Mouse (Mus musculus) gastrocnemius, adult 18-20 months (tissue): Measurements from ENCODE around the gene Gfm2. TPM values are rescaled to one million over a fixed set of nuclear protein-coding genes. Genes with fewer than 3 reads are reported as not detected.
"Not testable (repeated sequence)": the region's sequence is repeated elsewhere in the genome, so short reads cannot be mapped to it uniquely, and the experiment has no call there.

Source experiments
- DNase-seq: peaks from one replicate; pipeline ENCODE4 v3.0.0; 2021; ENCODE audit warnings: low spot score
- long read RNA-seq, 2 experiments: library from polyadenylated mRNA; stranded (forward); transcript quantifications; one replicate each; pipeline ENCODE4 v2.0.0; 2021
- total RNA-seq, 2 experiments: library from RNA; stranded (reverse); gene quantifications; 2 replicates each; pipeline ENCODE4 v1.2.3; 2021

Gene Gfm2
- total RNA-seq: 10 to 100 TPM; 48.7 to 49.3 TPM
- long read RNA-seq, experiment 1, transcript Gfm2-208 (21 exons, 3,157 nt): major isoform, 34 of 67 reads
- long read RNA-seq, experiment 1, partial matches to known transcripts: 2 of 67 reads
- long read RNA-seq, experiment 1, other reads (novel, unspliced or antisense): 28 of 67 reads
- long read RNA-seq, experiment 2, transcript Gfm2-208 (21 exons, 3,157 nt): major isoform, 13 of 28 reads
- long read RNA-seq, experiment 2, partial matches to known transcripts: 0 of 28 reads
- long read RNA-seq, experiment 2, other reads (novel, unspliced or antisense): 14 of 28 reads

DNA sequence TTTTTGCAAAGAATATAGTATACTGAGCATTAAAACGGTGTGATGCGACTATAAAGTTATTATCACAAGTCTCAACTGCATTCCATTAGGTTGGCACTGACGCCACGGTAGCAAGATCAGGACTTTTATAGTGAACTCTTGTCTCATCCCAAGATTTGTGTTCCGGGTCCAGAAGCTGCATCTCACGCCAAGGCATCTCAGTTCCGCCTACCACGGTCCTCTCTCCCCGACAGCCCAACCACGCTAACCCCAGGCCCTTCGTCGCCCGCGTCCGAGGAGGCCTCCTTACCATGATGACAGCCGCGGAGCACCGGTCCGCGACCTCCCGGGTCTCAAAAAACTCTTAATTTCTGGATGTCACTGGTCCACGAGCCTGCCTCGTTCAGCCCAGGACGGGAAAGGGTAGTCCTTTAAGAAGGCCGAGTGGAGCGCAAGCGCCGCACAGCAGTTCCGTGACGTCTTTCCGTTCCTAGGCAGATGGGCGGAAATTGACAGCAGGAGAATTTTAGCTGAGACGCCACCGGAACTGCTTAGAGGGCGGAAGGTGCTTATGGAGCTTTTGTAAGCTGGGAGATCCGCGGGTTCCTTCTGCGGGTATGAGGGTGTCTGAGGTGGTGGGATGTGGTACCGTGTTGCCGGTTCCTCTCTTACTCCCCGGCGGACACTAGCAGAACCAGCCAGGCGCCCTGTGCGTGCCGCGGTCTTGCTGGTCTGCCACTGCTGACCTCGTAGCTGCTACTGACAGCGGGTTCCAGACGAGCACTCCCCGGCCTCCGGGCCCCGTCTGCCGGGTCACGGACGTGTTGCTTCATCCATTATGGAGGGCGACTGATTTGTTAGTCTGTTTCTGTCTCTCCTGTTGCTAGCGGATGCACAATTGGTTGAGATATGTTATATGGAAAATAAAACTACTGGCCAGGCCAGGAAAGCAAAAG lies at the start of gene Gfm2, which contains the start of gene Nsa2:
Gene Gfm2, plus strand, starts transcription at position 472 of the 935 bp plus-strand sequence.
Gene Nsa2, minus strand, starts transcription at position 472 of the 935 bp plus-strand sequence.
- DNase-seq: peak; percentile 91

GRCm38 (mm10) chr13:97088183-97088582 lies 49.6 kb upstream of the Gfm2 start:
- DNase-seq: no peak

GRCm38 (mm10) chr13:97095726-97096125 lies 42.0 kb upstream of the Gfm2 start:
- DNase-seq: no peak

GRCm38 (mm10) chr13:97099187-97099852 lies 38.4 kb upstream of the Gfm2 start, which contains the start of gene Gm6169:
TSS of gene Gm6169 (minus strand) at chr13:97099237.
- DNase-seq: no peak

DNA sequence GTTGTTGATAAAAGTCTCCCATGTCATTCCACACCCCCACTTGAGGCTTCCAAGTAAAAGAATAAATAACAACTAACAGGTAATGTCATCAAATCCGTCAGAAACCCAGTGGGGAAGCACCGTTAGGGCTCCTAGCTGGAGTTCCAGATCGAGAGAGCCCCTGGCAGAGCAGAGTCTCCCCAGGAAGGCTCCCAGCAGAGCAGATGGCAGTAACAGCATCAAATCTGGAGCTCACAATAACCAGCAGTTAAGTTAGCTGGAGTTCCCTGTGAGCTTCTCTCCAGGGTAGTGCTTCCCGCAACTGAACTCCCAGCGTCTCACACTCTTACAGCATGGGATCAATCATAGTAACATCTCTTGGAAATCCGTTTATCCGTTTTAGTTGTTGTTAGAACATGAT lies 32.7 kb upstream of the Gfm2 start:
- DNase-seq: no peak

GRCm38 (mm10) chr13:97107721-97108120 lies 30.0 kb upstream of the Gfm2 start:
- DNase-seq: not testable (repeated sequence)

DNA sequence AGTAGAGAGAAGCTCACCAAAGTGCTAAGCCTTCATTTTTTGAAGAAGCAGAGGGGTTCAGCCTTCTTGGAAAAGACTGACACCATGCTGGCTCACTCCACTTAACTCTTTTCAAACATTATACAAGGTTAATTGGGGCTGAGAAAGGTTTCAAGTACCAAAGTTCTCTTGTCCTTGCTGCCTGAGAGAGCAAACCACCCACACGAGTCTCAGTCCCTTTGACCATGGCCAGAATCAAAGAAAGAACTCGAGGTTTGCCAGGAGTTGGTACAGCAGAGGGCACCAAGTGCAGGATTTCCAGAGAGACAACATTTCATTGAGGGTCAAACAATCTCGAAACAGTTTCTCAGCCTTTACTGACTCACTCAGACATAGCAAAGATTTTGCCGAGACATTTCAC lies 28.7 kb upstream of the Gfm2 start:
- no peak for DNase-seq

GRCm38 (mm10) chr13:97121341-97121740 lies 16.4 kb upstream of the Gfm2 start:
- no peak for DNase-seq

GRCm38 (mm10) chr13:97129654-97130053 lies 8.1 kb upstream of the Gfm2 start:
- not testable (repeated sequence) for DNase-seq

GRCm38 (mm10) chr13:97130413-97130812 lies 7.3 kb upstream of the Gfm2 start:
- DNase-seq: not testable (repeated sequence)

DNA sequence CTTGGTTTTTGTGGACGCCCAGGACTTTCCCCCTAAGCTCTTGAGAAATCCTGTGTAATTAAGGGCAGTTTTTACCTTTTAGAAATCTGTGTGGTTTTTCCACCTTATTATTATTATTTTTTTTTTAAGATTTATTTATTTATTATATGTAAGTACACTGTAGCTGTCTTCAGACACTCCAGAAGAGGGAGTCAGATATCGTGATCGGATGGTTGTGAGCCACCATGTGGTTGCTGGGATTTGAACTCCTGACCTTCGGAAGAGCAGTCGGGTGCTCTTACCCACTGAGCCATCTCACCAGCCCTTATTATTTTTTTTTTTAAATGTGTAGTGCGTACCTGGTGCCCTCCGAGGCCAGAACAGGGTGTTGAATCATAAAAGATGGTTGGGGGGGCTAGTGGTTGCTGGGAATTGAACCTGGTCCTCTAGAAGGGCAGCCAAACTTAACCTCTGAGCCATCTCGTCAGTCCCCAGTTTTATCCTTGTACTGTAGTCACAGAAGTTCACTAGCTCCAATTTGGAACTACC lies 731 bp downstream of the Gfm2 start:
- not testable (repeated sequence) for DNase-seq

GRCm38 (mm10) chr13:97142321-97142720 lies 4.6 kb downstream of the Gfm2 start:
- DNase-seq: no peak

DNA sequence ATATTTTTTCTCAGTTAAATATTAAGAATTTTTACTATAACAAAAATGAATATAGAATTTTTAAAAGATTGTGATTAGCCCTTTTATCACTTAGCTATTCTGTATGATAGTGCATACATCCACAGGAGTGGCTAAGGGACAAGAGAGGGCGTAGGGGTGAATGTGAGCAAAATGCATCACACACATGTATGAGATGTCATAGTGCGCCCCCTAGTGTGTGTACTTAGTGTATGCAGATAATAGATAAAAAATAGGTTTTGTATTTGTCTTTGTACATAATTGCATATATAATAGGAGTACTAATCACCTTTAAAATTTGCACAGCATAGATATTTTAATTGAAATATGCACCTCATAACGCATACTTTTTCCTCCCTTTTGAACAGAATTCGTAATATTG lies 8.1 kb downstream of the Gfm2 start:
- DNase-seq: peak; percentile 23

- DNase-seq: no peak
Observed at GRCm38 (mm10) chr13:97175520-97176264, 38.0 kb downstream of the Gfm2 start.

DNA sequence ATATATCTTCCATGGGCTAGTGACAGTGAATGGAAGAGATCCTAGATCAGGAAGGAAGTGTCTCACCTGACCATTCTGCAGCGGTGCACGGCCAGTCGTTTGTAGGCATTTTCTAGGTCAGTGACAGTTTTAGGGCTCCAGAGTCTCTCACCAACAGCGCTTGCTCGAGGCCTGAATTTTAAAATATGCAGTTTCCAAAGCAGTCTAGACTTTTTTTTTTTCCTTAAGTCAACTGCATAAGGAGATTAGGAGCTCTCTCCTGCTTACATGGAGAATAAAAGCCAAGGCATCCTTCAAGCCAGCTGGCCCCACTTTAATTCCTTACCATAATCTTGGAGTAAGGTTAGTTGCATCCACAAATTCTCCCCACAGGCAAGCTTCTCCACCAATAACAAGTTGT lies 39.0 kb downstream of the Gfm2 start:
- DNase-seq: no peak

DNA sequence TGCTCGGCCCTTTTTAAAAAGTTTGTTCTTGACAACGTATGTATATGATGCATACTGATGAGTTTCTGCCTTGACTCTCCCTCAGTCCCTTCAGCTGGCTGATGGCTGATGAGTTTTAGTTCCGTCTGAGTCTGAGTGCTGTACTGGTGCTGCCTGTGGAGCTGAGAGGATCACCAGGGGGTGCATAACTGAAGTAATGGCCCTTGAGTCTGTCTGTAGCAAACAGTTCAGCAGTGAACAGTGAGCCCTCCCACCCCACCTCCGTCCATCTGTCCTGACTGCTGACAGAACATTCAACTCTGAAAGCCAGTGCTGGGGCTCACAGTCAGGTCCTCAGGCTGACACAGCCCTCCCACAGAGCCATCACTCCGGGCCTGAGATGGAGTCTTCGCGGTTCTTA lies 41.2 kb downstream of the Gfm2 start:
- no peak for DNase-seq

DNA sequence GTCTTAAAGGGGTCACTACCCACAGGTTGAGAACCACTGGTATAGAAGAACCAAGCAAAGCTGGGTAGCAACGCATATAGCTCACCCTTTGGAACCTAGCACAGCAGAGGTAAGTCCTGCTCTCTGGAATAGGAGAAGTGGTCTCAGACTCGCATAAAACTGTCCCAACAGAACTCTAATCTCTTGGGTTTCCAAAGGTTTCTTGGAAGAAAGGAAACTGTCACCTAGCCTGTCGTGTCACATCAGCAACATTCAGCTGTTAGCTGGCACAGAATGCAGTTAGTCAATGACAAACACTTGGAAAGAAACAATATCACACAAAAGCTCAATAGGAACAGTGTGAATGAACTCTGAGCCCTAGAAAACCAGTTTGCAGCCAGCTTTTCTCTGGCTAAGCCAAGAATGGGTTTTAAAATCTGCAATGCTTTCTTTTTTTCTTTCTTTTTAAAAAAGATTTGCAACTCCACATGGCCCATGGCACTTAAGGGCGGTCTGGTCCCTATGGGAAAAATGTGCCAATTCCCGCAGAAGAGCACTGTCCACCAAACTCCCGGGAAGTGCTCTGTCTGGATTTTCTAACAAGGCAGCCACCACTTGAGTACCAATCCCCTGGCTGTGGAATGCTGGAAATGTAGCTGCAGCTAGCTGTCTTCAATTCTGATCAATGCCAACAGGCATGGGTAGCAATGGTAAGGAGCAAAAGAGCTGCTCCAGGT lies 42.5 kb downstream of the Gfm2 start:
- DNase-seq: no peak

DNA sequence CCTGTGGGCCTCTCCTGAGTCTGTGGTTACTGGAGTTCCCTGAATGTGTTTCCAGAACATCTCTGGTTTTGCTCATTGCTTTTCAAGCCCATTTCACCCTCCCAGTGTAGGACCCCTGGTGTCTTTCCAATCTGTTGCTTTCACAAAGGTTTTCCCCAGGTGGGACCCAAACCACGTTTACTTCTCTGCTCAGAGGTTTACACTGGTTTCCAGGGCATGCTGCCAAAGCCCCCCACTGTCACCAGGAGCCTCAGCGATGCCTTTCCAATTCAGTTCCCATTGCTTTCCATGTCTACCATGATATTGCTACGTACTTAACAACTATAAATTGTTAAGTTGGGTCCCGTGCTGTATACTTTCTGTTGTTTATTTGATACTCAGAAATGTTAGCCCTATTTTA lies 45.1 kb downstream of the Gfm2 start:
- no peak for DNase-seq

GRCm38 (mm10) chr13:97184168-97184567 lies 46.4 kb downstream of the Gfm2 start:
- DNase-seq: no peak

- no peak for DNase-seq
Observed at GRCm38 (mm10) chr13:97184656-97185055, 46.9 kb downstream of the Gfm2 start.
